9 mouse cellular contexts compared by ENCODE assay signal in the genomic region with DNA sequence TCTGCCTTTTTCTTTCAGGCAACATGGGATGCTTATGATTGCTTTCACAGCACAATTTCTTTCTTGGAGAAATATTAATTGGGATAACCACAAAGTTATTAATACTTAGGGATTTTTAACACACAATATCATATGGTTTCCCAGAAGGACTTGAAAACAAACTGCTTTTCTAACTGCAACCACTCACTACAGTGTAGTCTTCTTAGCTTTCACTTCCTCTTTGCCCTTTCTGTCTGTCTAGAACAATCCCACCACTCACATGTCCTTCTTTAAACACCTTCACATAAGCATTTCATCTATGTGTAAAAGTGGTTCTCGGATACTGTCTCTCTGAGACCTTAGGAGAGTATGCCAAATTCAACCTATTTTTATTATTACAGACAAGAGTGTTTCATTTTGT.
"Had no signal": no experiment of that assay in that cellular context is flagged by ENCODE, and none has a peak within 500 bp of the region (broad histone marks: within the 10 kb centered on the region; RNA-seq: fewer than 3 reads in every experiment).

No protein-coding gene starts in this region.

- H3K4me3 ChIP-seq: neural tube, embryonic 12.5 days had no signal

- ATAC-seq: midbrain, embryonic 15.5 days had no signal

- DNase-seq: right cerebral cortex, postnatal 14 days; thymus, adult 18-20 months; thymus, postnatal 14 days; thymus, postnatal 36 days had no signal

- H3K9ac ChIP-seq: liver, embryonic 14.5 days; midbrain, embryonic 13.5 days; neural tube, embryonic 12.5 days had no signal

- H3K9me3 ChIP-seq: megakaryocyte, embryonic 14.5 days; midbrain, embryonic 13.5 days; midbrain, embryonic 15.5 days; neural tube, embryonic 12.5 days had no signal

- H3K36me3 ChIP-seq: midbrain, embryonic 13.5 days; midbrain, embryonic 15.5 days; neural tube, embryonic 12.5 days had no signal

- H3K27me3 ChIP-seq: megakaryocyte, embryonic 14.5 days; neural tube, embryonic 12.5 days had no signal

- H3K27ac ChIP-seq: liver, embryonic 14.5 days; midbrain, embryonic 13.5 days; midbrain, embryonic 15.5 days; neural tube, embryonic 12.5 days had no signal
